Mouse (Mus musculus) forebrain, embryonic 13.5 days (tissue): ENCODE measurements around the gene Ogfr. TPM values are rescaled to one million over a fixed set of nuclear protein-coding genes. Genes with fewer than 3 reads are reported as not detected.

Experiments used
- ATAC-seq: fragments of 200-750 bp; cut with Nextera tagmentation; 2 replicates; pipeline ENCODE4 v1.8.0; 2017
- H3K27ac ChIP-seq: fragments of 300-500 bp; sonication (generic); 2 replicates; pipeline ENCODE4 v1.5.1; 2015; ENCODE audit warnings: inconsistent platforms, mild to moderate bottlenecking, moderate library complexity
- H3K27me3 ChIP-seq: fragments of 300-500 bp; sonication (generic); 2 replicates; pipeline ENCODE4 v1.6.1; 2015; ENCODE audit warnings: mild to moderate bottlenecking, inconsistent platforms
- H3K36me3 ChIP-seq: fragments of 300-500 bp; sonication (generic); 2 replicates; pipeline ENCODE4 v1.6.1; 2015; ENCODE audit warnings: mild to moderate bottlenecking, inconsistent platforms; ENCODE audit not compliant: poor library complexity, severe bottlenecking
- H3K4me1 ChIP-seq: fragments of 300-500 bp; sonication (generic); 2 replicates; pipeline ENCODE4 v1.6.1; 2015; ENCODE audit warnings: inconsistent platforms
- H3K4me2 ChIP-seq: fragments of 300-500 bp; sonication (generic); 2 replicates; pipeline ENCODE4 v1.6.1; 2015; ENCODE audit warnings: inconsistent platforms, mild to moderate bottlenecking, moderate library complexity
- H3K4me3 ChIP-seq: fragments of 300-500 bp; sonication (generic); 2 replicates; pipeline ENCODE4 v1.5.1; 2015; ENCODE audit warnings: mild to moderate bottlenecking, inconsistent platforms
- H3K9ac ChIP-seq: fragments of 300-500 bp; sonication (generic); 2 replicates; pipeline ENCODE4 v1.6.1; 2015; ENCODE audit warnings: mild to moderate bottlenecking, inconsistent platforms
- H3K9me3 ChIP-seq: fragments of 300-500 bp; sonication (generic); replicated peaks from 2 replicates; pipeline ENCODE4 v1.6.1; 2016; ENCODE audit warnings: inconsistent platforms
- WGBS: fragments of 180-500 bp; shearing (Covaris S2); methylation state at CpG from one replicate; pipeline ENCODE4 v1.1.7; 2015; 5-methylcytosine and 5-hydroxymethylcytosine counted together
- polyA plus RNA-seq: library from polyadenylated mRNA; unstranded; fragments of >200 nt; fragmentation: Nextera tagmentation; extraction: Ambion mirVana; gene quantifications from 2 replicates; pipeline ENCODE4 v1.2.1, GENCODE M21; 2015

The Ogfr gene
- polyA plus RNA-seq: 79.8 and 85.4 TPM in 2 replicates

- WGBS: under 1% methylated on average over 65 of the region's 67 CpGs
- Histone ChIP-seq H3K27ac (peak within 1 kb of the TSS; percentile 90), H3K4me1 (peaks cover 21% of the 10 kb centered on the region), H3K9me3 (no peaks in the 10 kb centered on the region), H3K36me3 (peaks cover 63% of the 10 kb centered on the region), H3K4me2 (peak within 1 kb of the TSS; percentile 88), H3K9ac (peak within 1 kb of the TSS; percentile 90), H3K4me3 (peak within 1 kb of the TSS; percentile 76), H3K27me3 (no peaks in the 10 kb centered on the region)
- peak; percentile 93 for ATAC-seq
Observed at GRCm38 (mm10) chr2:180589123-180589831, at the start of gene Ogfr. Gene Ogfr (plus strand): TSS chr2:180589245.

GRCm38 (mm10) chr2:180543675-180544074 lies 45.4 kb upstream of the Ogfr start:
- 91% methylated on average over 2 of the region's 2 CpGs for WGBS
- H3K27me3 ChIP-seq: no peaks in the 10 kb centered on the region
- H3K4me1 ChIP-seq: peaks cover 23% of the 10 kb centered on the region
- H3K4me3 ChIP-seq: no peak overlapping the region
- no peak for ATAC-seq
- no peak overlapping the region for H3K27ac ChIP-seq
- H3K36me3 ChIP-seq: no peaks in the 10 kb centered on the region
- H3K4me2 ChIP-seq: no peak overlapping the region
- H3K9ac ChIP-seq: no peak overlapping the region
- H3K9me3 ChIP-seq: 0 out of 2 replicates have a peak, but pooled peaks cover 4% of the 10 kb centered on the region

- ATAC-seq: no peak
- no peak overlapping the region for H3K27ac ChIP-seq
- WGBS: 89% methylated on average over 18 of the region's 18 CpGs
- no peak overlapping the region for H3K4me3 ChIP-seq
- H3K9me3 ChIP-seq: 0 out of 2 replicates have a peak, but pooled peaks cover 4% of the 10 kb centered on the region
- H3K4me1 ChIP-seq: peaks cover 23% of the 10 kb centered on the region
- H3K36me3 ChIP-seq: no peaks in the 10 kb centered on the region
- H3K27me3 ChIP-seq: no peaks in the 10 kb centered on the region
- no peak overlapping the region for H3K9ac ChIP-seq
- no peak overlapping the region for H3K4me2 ChIP-seq
Observed at GRCm38 (mm10) chr2:180545046-180545445, 44.0 kb upstream of the Ogfr start.

GRCm38 (mm10) chr2:180547384-180548106 lies 41.5 kb upstream of the Ogfr start:
- peak overlapping the region; percentile 76 for H3K27ac ChIP-seq
- no peaks in the 10 kb centered on the region for H3K27me3 ChIP-seq
- H3K9ac ChIP-seq: 0 out of 2 replicates have a peak overlapping the region, but pooled peaks have one; percentile 26
- H3K4me3 ChIP-seq: peak overlapping the region; percentile 14; the same call in 1 of the 2 replicates
- ATAC-seq: peak; percentile 88
- 7% methylated on average over 8 of the region's 8 CpGs for WGBS
- H3K4me2 ChIP-seq: peak overlapping the region; percentile 46
- H3K9me3 ChIP-seq: 0 out of 2 replicates have a peak, but pooled peaks cover 4% of the 10 kb centered on the region
- H3K36me3 ChIP-seq: no peaks in the 10 kb centered on the region
- H3K4me1 ChIP-seq: peaks cover 23% of the 10 kb centered on the region

GRCm38 (mm10) chr2:180552340-180552739 lies 36.7 kb upstream of the Ogfr start:
- no peak overlapping the region for H3K9ac ChIP-seq
- no peaks in the 10 kb centered on the region for H3K9me3 ChIP-seq
- H3K27ac ChIP-seq: no peak overlapping the region
- WGBS: 66% methylated on average over 3 of the region's 3 CpGs
- H3K4me1 ChIP-seq: peaks cover 11% of the 10 kb centered on the region
- no peak overlapping the region for H3K4me2 ChIP-seq
- no peak for ATAC-seq
- H3K36me3 ChIP-seq: no peaks in the 10 kb centered on the region
- no peak overlapping the region for H3K4me3 ChIP-seq
- no peaks in the 10 kb centered on the region for H3K27me3 ChIP-seq

- H3K9ac ChIP-seq: no peak overlapping the region
- H3K36me3 ChIP-seq: no peaks in the 10 kb centered on the region
- no peak overlapping the region for H3K4me2 ChIP-seq
- no peak overlapping the region for H3K4me3 ChIP-seq
- no peak overlapping the region for H3K27ac ChIP-seq
- 44% methylated on average over 3 of the region's 3 CpGs for WGBS
- no peaks in the 10 kb centered on the region; the same call in 1 of the 2 replicates for H3K9me3 ChIP-seq
- H3K4me1 ChIP-seq: no peaks in the 10 kb centered on the region
- no peaks in the 10 kb centered on the region for H3K27me3 ChIP-seq
- no peak for ATAC-seq
Observed at GRCm38 (mm10) chr2:180555219-180555618, 33.8 kb upstream of the Ogfr start.

- Histone ChIP-seq H3K9ac (no peak overlapping the region), H3K36me3 (no peaks in the 10 kb centered on the region), H3K27ac (no peak overlapping the region), H3K4me1 (no peaks in the 10 kb centered on the region), H3K27me3 (peaks cover 4% of the 10 kb centered on the region; the same call in 1 of the 2 replicates), H3K9me3 (no peaks in the 10 kb centered on the region; the same call in 1 of the 2 replicates), H3K4me3 (no peak overlapping the region), H3K4me2 (no peak overlapping the region)
- WGBS: 91% methylated on average over 3 of the region's 3 CpGs
- ATAC-seq: no peak
Observed at GRCm38 (mm10) chr2:180556470-180556869, 32.6 kb upstream of the Ogfr start.

- Histone ChIP-seq H3K9me3 (no peaks in the 10 kb centered on the region; the same call in 1 of the 2 replicates), H3K4me2 (no peak overlapping the region), H3K36me3 (no peaks in the 10 kb centered on the region), H3K4me3 (no peak overlapping the region), H3K27ac (no peak overlapping the region), H3K9ac (no peak overlapping the region), H3K27me3 (peaks cover 10% of the 10 kb centered on the region; the same call in 1 of the 2 replicates), H3K4me1 (peaks cover 7% of the 10 kb centered on the region)
- no peak for ATAC-seq
- 57% methylated on average over 5 of the region's 5 CpGs for WGBS
Observed at GRCm38 (mm10) chr2:180560245-180560644, 28.8 kb upstream of the Ogfr start.

- Histone ChIP-seq H3K4me3 (no peak overlapping the region), H3K36me3 (no peaks in the 10 kb centered on the region), H3K4me2 (no peak overlapping the region), H3K4me1 (peaks cover 7% of the 10 kb centered on the region), H3K27ac (no peak overlapping the region), H3K27me3 (peaks cover 10% of the 10 kb centered on the region; the same call in 1 of the 2 replicates), H3K9ac (no peak overlapping the region), H3K9me3 (no peaks in the 10 kb centered on the region; the same call in 1 of the 2 replicates)
- no peak for ATAC-seq
- 81% methylated on average over 5 of the region's 5 CpGs for WGBS
Observed at GRCm38 (mm10) chr2:180562146-180562545, 26.9 kb upstream of the Ogfr start.

GRCm38 (mm10) chr2:180563296-180563695 lies 25.7 kb upstream of the Ogfr start:
- 63% methylated on average over 6 of the region's 6 CpGs for WGBS
- Histone ChIP-seq H3K36me3 (no peaks in the 10 kb centered on the region), H3K4me1 (peaks cover 7% of the 10 kb centered on the region), H3K27ac (peak overlapping the region; percentile 26; the same call in 1 of the 2 replicates), H3K9me3 (no peaks in the 10 kb centered on the region; the same call in 1 of the 2 replicates), H3K4me2 (no peak overlapping the region), H3K4me3 (no peak overlapping the region), H3K9ac (no peak overlapping the region), H3K27me3 (peaks cover 10% of the 10 kb centered on the region; the same call in 1 of the 2 replicates)
- no peak for ATAC-seq

GRCm38 (mm10) chr2:180563841-180564240 lies 25.2 kb upstream of the Ogfr start:
- Histone ChIP-seq H3K4me2 (no peak overlapping the region), H3K4me3 (no peak overlapping the region), H3K27ac (peak overlapping the region; percentile 26; the same call in 1 of the 2 replicates), H3K4me1 (peaks cover 11% of the 10 kb centered on the region), H3K9me3 (no peaks in the 10 kb centered on the region; the same call in 1 of the 2 replicates), H3K36me3 (no peaks in the 10 kb centered on the region), H3K27me3 (peaks cover 10% of the 10 kb centered on the region; the same call in 1 of the 2 replicates), H3K9ac (no peak overlapping the region)
- peak; percentile 36; the same call in 1 of the 2 replicates for ATAC-seq
- WGBS: 39% methylated on average over 5 of the region's 5 CpGs
